Mouse (Mus musculus) embryo, embryonic 10.5 days (tissue): Measurements from ENCODE around the gene March1.
"Not testable (repeated sequence)": the region's sequence is repeated elsewhere in the genome, so short reads cannot be mapped to it uniquely, and the experiment has no call there.

Experiments used
- DNase-seq: peaks from one replicate; pipeline ENCODE4 v3.0.0-alpha.2; 2015; ENCODE audit warnings: low spot score

March1 gene

GRCm38 (mm10) chr8:66415234-66415633 lies 797.5 kb downstream of the March1 start:
- no peak for DNase-seq

- not testable (repeated sequence) for DNase-seq
Observed at GRCm38 (mm10) chr8:66417591-66417990, 799.9 kb downstream of the March1 start.

- DNase-seq = no peak
Observed at GRCm38 (mm10) chr8:66430639-66431038, 812.9 kb downstream of the March1 start.

GRCm38 (mm10) chr8:66433577-66433976 lies 815.9 kb downstream of the March1 start:
- DNase-seq = no peak

- no peak for DNase-seq
Observed at GRCm38 (mm10) chr8:66436804-66437203, 819.1 kb downstream of the March1 start.

GRCm38 (mm10) chr8:66437929-66438328 lies 820.2 kb downstream of the March1 start:
- DNase-seq = no peak

GRCm38 (mm10) chr8:66438468-66438867 lies 820.8 kb downstream of the March1 start:
- DNase-seq = no peak

GRCm38 (mm10) chr8:66441123-66441522 lies 823.4 kb downstream of the March1 start:
- DNase-seq = peak; percentile 26

- DNase-seq = peak; percentile 67
Observed at GRCm38 (mm10) chr8:66442778-66443177, 825.1 kb downstream of the March1 start.

GRCm38 (mm10) chr8:66444141-66444540 lies 826.4 kb downstream of the March1 start:
- DNase-seq = no peak

- DNase-seq = no peak
Observed at GRCm38 (mm10) chr8:66445351-66445750, 827.7 kb downstream of the March1 start.

- DNase-seq = peak; percentile 54
Observed at GRCm38 (mm10) chr8:66450691-66451090, 833.0 kb downstream of the March1 start.

- peak; percentile 28 for DNase-seq
Observed at GRCm38 (mm10) chr8:66457057-66457456, 839.4 kb downstream of the March1 start.

GRCm38 (mm10) chr8:66469821-66470220 lies 852.1 kb downstream of the March1 start:
- no peak for DNase-seq

GRCm38 (mm10) chr8:66476880-66477279 lies 859.2 kb downstream of the March1 start:
- DNase-seq = no peak

GRCm38 (mm10) chr8:66486084-66486763 lies 868.5 kb downstream of the March1 start, which contains the start of gene Tma16:
Tma16 (minus strand) TSS chr8:66486530.
- peak; percentile 94 for DNase-seq

- DNase-seq = no peak
Observed at GRCm38 (mm10) chr8:66488556-66488955, 870.9 kb downstream of the March1 start.

GRCm38 (mm10) chr8:66490624-66491023 lies 872.9 kb downstream of the March1 start:
- DNase-seq = no peak

GRCm38 (mm10) chr8:66494496-66494895 lies 876.8 kb downstream of the March1 start:
- no peak for DNase-seq

GRCm38 (mm10) chr8:66495726-66496125 lies 878.0 kb downstream of the March1 start:
- DNase-seq = peak; percentile 83

GRCm38 (mm10) chr8:66496998-66497577 lies 879.4 kb downstream of the March1 start:
- peak; percentile 80 for DNase-seq

GRCm38 (mm10) chr8:66503381-66503780 lies 885.7 kb downstream of the March1 start:
- DNase-seq = no peak

GRCm38 (mm10) chr8:66511537-66511936 lies 893.8 kb downstream of the March1 start, which contains the start of gene Tktl2:
Tktl2 (plus strand) TSS chr8:66511756.
- DNase-seq = no peak

- no peak for DNase-seq
Observed at GRCm38 (mm10) chr8:66519149-66519548, 901.4 kb downstream of the March1 start.
